Mouse (Mus musculus): ENCODE measurements at regions not wholly inside any gene's neighbourhood (a gene's known extent, or its start where the extent isn't known, plus 50 kb on each side); places are given as distances from the start of the nearest gene placed in this dataset.

- intact Hi-C loops (cut with DNase I) = no loop called here
- no peak for DNase-seq (ENCODE audit: low spot score in 2 of 2)
Measured at GRCm38 (mm10) chr5:7428291-7428690, 83.7 kb upstream of the Zfp804b start.

- DNase-seq (ENCODE audit: low spot score in 2 of 2) = no peak
- intact Hi-C loops (cut with DNase I) = no loop called here
Measured at GRCm38 (mm10) chr5:7436461-7436860, 91.9 kb upstream of the Zfp804b start.

- intact Hi-C loops (cut with DNase I) = no loop called here
- no peak for DNase-seq (ENCODE audit: low spot score in 2 of 2)
Measured at GRCm38 (mm10) chr5:7448001-7448400, 103.4 kb upstream of the Zfp804b start.

- intact Hi-C loops (cut with DNase I) = no loop called here
- no peak for DNase-seq (ENCODE audit: low spot score in 2 of 2)
Measured at GRCm38 (mm10) chr5:7454896-7455295, 110.3 kb upstream of the Zfp804b start.

GRCm38 (mm10) chr5:7457102-7457501 is 112.5 kb upstream of the Zfp804b start:
- intact Hi-C loops (cut with DNase I) = no loop called here
- DNase-seq (ENCODE audit: low spot score in 2 of 2) = no peak

GRCm38 (mm10) chr5:7489150-7489549 is 144.6 kb upstream of the Zfp804b start:
- intact Hi-C loops (cut with DNase I) = no loop called here
- DNase-seq (ENCODE audit: low spot score in 2 of 2) = no peak

GRCm38 (mm10) chr5:7489602-7490001 is 145.0 kb upstream of the Zfp804b start:
- DNase-seq (ENCODE audit: low spot score in 2 of 2) = no peak
- intact Hi-C loops (cut with DNase I) = no loop called here

- intact Hi-C loops (cut with DNase I) = no loop called here
- no peak for DNase-seq (ENCODE audit: low spot score in 2 of 2)
Measured at GRCm38 (mm10) chr5:7517520-7518181, 173.1 kb upstream of the Zfp804b start.

GRCm38 (mm10) chr5:7532686-7533199 is 188.2 kb upstream of the Zfp804b start:
- intact Hi-C loops (cut with DNase I) = no loop called here
- DNase-seq (ENCODE audit: low spot score in 2 of 2) = no peak

GRCm38 (mm10) chr5:7539812-7540645 is 195.5 kb upstream of the Zfp804b start:
- intact Hi-C loops (cut with DNase I) = no loop called here
- no peak for DNase-seq (ENCODE audit: low spot score in 2 of 2)

GRCm38 (mm10) chr5:7540646-7541038 is 196.1 kb upstream of the Zfp804b start:
- DNase-seq (ENCODE audit: low spot score in 2 of 2) = no peak
- intact Hi-C loops (cut with DNase I) = no loop called here

- no peak for DNase-seq (ENCODE audit: low spot score in 2 of 2)
- intact Hi-C loops (cut with DNase I) = no loop called here
Measured at GRCm38 (mm10) chr5:7543857-7544256, 199.3 kb upstream of the Zfp804b start.

- intact Hi-C loops (cut with DNase I) = no loop called here
Measured at GRCm38 (mm10) chr5:7580413-7580812, 235.9 kb upstream of the Zfp804b start.

GRCm38 (mm10) chr5:7586547-7586946 is 242.0 kb upstream of the Zfp804b start:
- no peak for DNase-seq (ENCODE audit: low spot score in 2 of 2)
- intact Hi-C loops (cut with DNase I) = no loop called here

More at GRCm38 (mm10) chr5:7580413-7580812, 235.9 kb upstream of the Zfp804b start:
- no peak for DNase-seq (ENCODE audit: low spot score in 2 of 2)

GRCm38 (mm10) chr5:7600418-7600817 is 255.9 kb upstream of the Zfp804b start:
- intact Hi-C loops (cut with DNase I) = no loop called here

GRCm38 (mm10) chr5:7607517-7607916 is 263.0 kb upstream of the Zfp804b start:
- intact Hi-C loops (cut with DNase I) = no loop called here
- DNase-seq (ENCODE audit: low spot score in 2 of 2) = no peak

More at GRCm38 (mm10) chr5:7600418-7600817, 255.9 kb upstream of the Zfp804b start:
- DNase-seq (ENCODE audit: low spot score in 2 of 2) = no peak

GRCm38 (mm10) chr5:7607924-7608323 is 263.4 kb upstream of the Zfp804b start:
- DNase-seq (ENCODE audit: low spot score in 2 of 2) = no peak
- intact Hi-C loops (cut with DNase I) = no loop called here

GRCm38 (mm10) chr5:7655280-7655679 is 305.0 kb upstream of the Steap4 start:
- intact Hi-C loops (cut with DNase I) = no loop called here
- peak in 1 of 2 experiments; percentile 5 for DNase-seq (ENCODE audit: low spot score in 2 of 2)

GRCm38 (mm10) chr5:7701776-7702175 is 258.5 kb upstream of the Steap4 start:
- no peak for DNase-seq (ENCODE audit: low spot score in 2 of 2)
- intact Hi-C loops (cut with DNase I) = no loop called here

GRCm38 (mm10) chr5:7719557-7719956 is 240.7 kb upstream of the Steap4 start:
- no peak for DNase-seq (ENCODE audit: low spot score in 2 of 2)
- intact Hi-C loops (cut with DNase I) = no loop called here

- intact Hi-C loops (cut with DNase I) = no loop called here
Measured at GRCm38 (mm10) chr5:7720061-7720460, 240.2 kb upstream of the Steap4 start.

More at GRCm38 (mm10) chr5:7720061-7720460, 240.2 kb upstream of the Steap4 start:
- no peak for DNase-seq (ENCODE audit: low spot score in 2 of 2)

Data from left cerebral cortex, postnatal 36 days (tissue).